Mouse (Mus musculus) lung, embryonic 14.5 days (tissue): ENCODE results near the gene Ptges3l. TPM values are rescaled to one million over a fixed set of nuclear protein-coding genes. Genes with fewer than 3 reads are reported as not detected.

Source experiments
- ATAC-seq: fragments of 200-750 bp; cut with Nextera tagmentation; 2 replicates; pipeline ENCODE4 v1.8.0; 2017; ENCODE audit warnings: mild to moderate bottlenecking, moderate TSS enrichment, moderate library complexity; ENCODE audit not compliant: insufficient read depth
- DNase-seq: peaks from one replicate; pipeline ENCODE4 v3.0.0-alpha.2; 2015
- H3K27ac ChIP-seq: fragments of 300-500 bp; sonication (generic); 2 replicates; pipeline ENCODE4 v1.5.1; 2014; ENCODE audit warnings: low read depth, mild to moderate bottlenecking, moderate library complexity
- H3K27me3 ChIP-seq: fragments of 300-500 bp; sonication (generic); 2 replicates; pipeline ENCODE4 v1.6.1; 2014; ENCODE audit warnings: low read length, control low read depth; ENCODE audit not compliant: insufficient read depth
- H3K36me3 ChIP-seq: fragments of 300-500 bp; sonication (generic); 2 replicates; pipeline ENCODE4 v1.6.1; 2014; ENCODE audit warnings: control low read depth; ENCODE audit not compliant: insufficient read depth
- H3K4me1 ChIP-seq: fragments of 300-500 bp; sonication (generic); 2 replicates; pipeline ENCODE4 v1.6.1; 2014; ENCODE audit warnings: antibody characterized with exemption, control low read depth; ENCODE audit not compliant: insufficient read depth
- H3K4me2 ChIP-seq: fragments of 300-500 bp; sonication (generic); 2 replicates; pipeline ENCODE4 v1.6.1; 2014; ENCODE audit warnings: mild to moderate bottlenecking
- H3K4me3 ChIP-seq: fragments of 300-500 bp; sonication (generic); 2 replicates; pipeline ENCODE4 v1.5.1; 2014; ENCODE audit warnings: low read depth, low read length
- H3K9ac ChIP-seq: fragments of 300-500 bp; sonication (generic); 2 replicates; pipeline ENCODE4 v1.6.1; 2014
- H3K9me3 ChIP-seq: fragments of 300-500 bp; sonication (generic); 2 replicates; pipeline ENCODE4 v1.6.1; 2016; ENCODE audit warnings: low read depth, low read length, control low read depth
- CTCF ChIP-seq: IDR thresholded peaks from 2 replicates; pipeline ENCODE4 v1.5.1; 2016; ENCODE audit warnings: antibody characterized with exemption, low read depth
- WGBS: fragments of 180-500 bp; shearing (Covaris S2); extraction: QIAGEN DNeasy Blood & Tissue Kit; methylation state at CpG from one replicate; pipeline ENCODE4 v1.1.7; 2014; 5-methylcytosine and 5-hydroxymethylcytosine counted together
- polyA plus RNA-seq: library from polyadenylated mRNA; unstranded; fragments of >200 nt; fragmentation: Nextera tagmentation; extraction: Ambion mirVana; gene quantifications from 2 replicates; pipeline ENCODE4 v1.2.1, GENCODE M21; 2014

Ptges3l gene
- polyA plus RNA-seq, 1 experiment from 2014 or later, result 9.3 TPM

DNA sequence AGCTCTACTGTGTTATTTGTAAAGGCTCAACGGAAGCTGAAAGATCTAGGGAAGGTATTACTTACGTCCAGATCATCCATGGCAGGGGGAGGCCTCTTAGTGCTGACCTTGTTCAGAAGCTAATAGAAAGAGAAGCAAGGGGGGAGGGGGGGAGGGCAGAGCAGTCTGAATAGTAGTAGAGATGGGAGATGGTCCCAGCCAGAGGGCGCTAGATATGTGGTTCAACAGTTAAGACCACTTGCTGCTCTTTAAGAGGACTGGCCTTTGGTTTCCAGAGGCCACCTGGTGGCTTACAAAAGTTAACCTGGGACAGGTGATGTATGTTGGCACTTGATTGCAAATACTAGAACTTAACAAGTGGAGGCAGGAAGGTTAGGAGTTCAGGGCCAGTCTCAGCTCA, 5.5 kb downstream of the Ptges3l start:
- DNase-seq, result peak; percentile 39
- TF ChIP-seq CTCF, result peak; percentile 37; the same call in 1 of the 2 replicates

DNA sequence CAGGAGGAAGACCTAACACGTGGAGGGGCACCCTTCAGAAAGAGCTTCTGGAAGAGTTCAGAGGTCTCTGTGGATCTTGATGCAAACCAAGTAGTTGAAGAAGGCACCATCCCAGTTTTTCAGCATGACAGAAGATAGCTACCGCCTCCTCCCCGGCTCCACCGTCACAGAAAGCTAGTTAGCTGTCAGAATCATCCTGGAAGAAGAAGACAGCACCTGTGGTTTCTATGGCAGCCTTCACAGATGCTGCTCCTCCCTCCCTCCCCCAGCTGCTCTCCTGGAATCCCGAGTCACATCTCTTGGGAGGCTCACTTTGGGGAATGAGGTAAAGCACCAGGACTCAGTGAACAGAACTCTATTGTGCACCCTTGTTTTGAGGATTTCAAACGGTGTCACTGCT, 6.1 kb downstream of the Ptges3l start:
- DNase-seq (no peak), ATAC-seq (no peak)
- peaks cover 6% of the 10 kb centered on the region for H3K36me3 ChIP-seq
- WGBS, result 55% methylated on average over 6 of the region's 6 CpGs
- H3K9ac ChIP-seq, result no peak overlapping the region
- no peaks in the 10 kb centered on the region for H3K27me3 ChIP-seq
- H3K9me3 ChIP-seq, result no peaks in the 10 kb centered on the region
- no peak overlapping the region for H3K4me2 ChIP-seq
- H3K27ac ChIP-seq, result no peak overlapping the region
- peaks cover 6% of the 10 kb centered on the region; the same call in 1 of the 2 replicates for H3K4me1 ChIP-seq
- TF ChIP-seq CTCF, result no peak
- H3K4me3 ChIP-seq, result no peak overlapping the region

More for the DNA sequence above, 5.5 kb downstream of the Ptges3l start:
- Histone ChIP-seq H3K9me3 (no peaks in the 10 kb centered on the region), H3K36me3 (peaks cover 4% of the 10 kb centered on the region; the same call in 1 of the 2 replicates), H3K4me1 (peaks cover 6% of the 10 kb centered on the region; the same call in 1 of the 2 replicates), H3K4me2 (no peak overlapping the region), H3K9ac (no peak overlapping the region), H3K27ac (no peak overlapping the region), H3K4me3 (no peak overlapping the region), H3K27me3 (no peaks in the 10 kb centered on the region)
- ATAC-seq, result no peak
- WGBS, result 40% methylated on average over 3 of the region's 3 CpGs

DNA sequence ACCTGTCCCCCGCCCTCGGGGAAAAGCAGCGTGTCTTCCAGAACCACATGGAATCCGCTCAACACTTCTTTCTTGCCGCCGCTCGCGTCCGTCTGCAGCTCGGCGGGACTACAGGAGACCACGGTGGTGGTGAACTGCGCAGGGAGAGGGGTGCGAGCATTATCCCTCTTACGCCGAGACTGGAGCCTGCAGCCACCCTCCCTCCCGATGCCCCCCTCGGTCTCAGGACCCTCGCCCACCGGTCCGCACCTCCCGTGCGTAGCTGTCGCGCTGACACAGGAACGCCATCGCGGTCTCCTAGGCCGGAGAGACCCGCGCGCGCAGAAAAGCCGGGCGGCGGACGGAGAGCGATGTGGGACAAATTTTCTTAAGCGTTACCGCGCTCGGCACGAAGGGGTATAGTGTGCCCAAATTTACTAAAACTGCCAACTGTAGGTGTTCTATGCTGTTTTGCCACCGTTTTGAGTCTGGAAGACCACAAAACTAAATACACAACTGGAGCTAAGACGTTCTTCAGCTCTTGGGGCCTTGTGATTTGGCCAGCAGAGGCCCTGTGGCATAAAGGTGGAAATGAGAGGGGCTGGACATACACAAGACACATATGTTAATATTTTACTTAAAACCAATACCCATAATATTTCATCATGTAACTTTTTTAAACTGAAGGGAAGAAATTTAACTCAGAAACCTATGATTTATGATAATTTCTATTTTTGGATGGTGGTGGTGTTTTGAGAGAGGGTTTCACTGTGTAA, 7.9 kb downstream of the Ptges3l start, which contains the start of gene Aarsd1:
Gene Aarsd1, minus strand, starts transcription at position 515 of the 755 bp plus-strand sequence.
- no peak for TF ChIP-seq CTCF
- peak within 1 kb of the TSS; percentile 65; the same call in 1 of the 2 replicates for H3K27ac ChIP-seq
- peak within 1 kb of the TSS; percentile 85 for H3K9ac ChIP-seq
- DNase-seq, result peak; percentile 94
- peak; percentile 84 for ATAC-seq
- 0 out of 2 replicates have a peak, but pooled peaks cover 3% of the 10 kb centered on the region for H3K4me1 ChIP-seq
- peak within 1 kb of the TSS; percentile 71 for H3K4me2 ChIP-seq
- H3K9me3 ChIP-seq, result no peaks in the 10 kb centered on the region
- WGBS, result under 1% methylated on average over 45 of the region's 45 CpGs
- H3K36me3 ChIP-seq, result peaks cover 18% of the 10 kb centered on the region
- no peaks in the 10 kb centered on the region for H3K27me3 ChIP-seq
- H3K4me3 ChIP-seq, result peak within 1 kb of the TSS; percentile 88

DNA sequence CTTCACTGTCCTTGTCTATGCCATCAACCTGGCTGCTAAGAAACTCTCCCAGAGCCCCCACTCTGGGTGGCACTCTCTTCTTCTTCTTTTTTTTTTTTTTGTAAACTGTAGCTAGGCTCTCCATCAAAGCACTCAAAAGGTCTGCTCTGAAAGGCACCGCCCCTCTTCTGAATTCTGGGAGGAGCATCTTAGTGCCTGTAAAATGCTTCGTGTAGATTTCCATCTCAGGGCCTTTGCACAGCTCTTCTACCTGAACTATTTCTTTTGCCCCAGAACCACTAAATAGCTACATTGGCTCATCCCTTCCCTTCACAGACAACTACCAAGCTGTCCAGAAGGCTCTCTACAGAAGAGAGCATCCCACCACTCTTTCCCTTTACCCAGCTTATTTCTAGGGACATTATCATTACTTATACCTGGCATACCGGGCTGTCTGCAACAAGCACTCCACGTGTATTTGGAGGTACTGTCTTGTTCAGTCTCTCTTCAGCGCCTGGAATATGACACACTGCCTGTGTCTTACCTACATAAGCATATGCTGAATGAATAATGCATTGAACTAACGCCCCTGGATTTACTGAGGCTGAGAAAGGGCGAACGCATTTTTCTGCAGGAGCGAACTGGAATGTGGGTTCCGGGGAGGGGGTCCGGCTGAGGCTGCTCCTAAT, 8.6 kb downstream of the Ptges3l start:
- no peaks in the 10 kb centered on the region for H3K27me3 ChIP-seq
- H3K9ac ChIP-seq, result peak overlapping the region; percentile 85
- ATAC-seq (no peak; the same call in 1 of the 2 replicates), DNase-seq (peak; percentile 50)
- no peak for TF ChIP-seq CTCF
- 1% methylated on average over 11 of the region's 11 CpGs for WGBS
- peak overlapping the region; percentile 65; the same call in 1 of the 2 replicates for H3K27ac ChIP-seq
- no peaks in the 10 kb centered on the region for H3K9me3 ChIP-seq
- H3K4me1 ChIP-seq, result 0 out of 2 replicates have a peak, but pooled peaks cover 3% of the 10 kb centered on the region
- peak overlapping the region; percentile 88 for H3K4me3 ChIP-seq
- H3K36me3 ChIP-seq, result peaks cover 25% of the 10 kb centered on the region
- peak overlapping the region; percentile 71 for H3K4me2 ChIP-seq

DNA sequence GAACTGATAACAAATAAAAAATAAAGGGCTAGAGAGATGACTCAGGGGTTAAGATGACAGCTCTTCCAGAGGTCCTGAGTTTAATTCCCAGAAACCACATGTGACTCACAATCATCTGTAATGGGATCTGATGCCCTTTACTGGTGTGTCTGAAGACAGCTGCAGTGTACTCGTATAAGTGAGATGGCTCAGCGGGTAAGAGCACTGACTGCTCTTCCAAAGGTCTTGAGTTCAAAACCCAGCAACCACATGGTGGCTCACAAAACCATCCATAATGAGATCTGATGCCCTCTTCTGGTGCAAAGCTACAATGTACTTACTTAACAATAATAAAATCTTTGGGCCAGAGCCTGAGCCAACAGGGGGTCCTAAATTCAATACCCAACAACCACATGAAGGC, 9.8 kb downstream of the Ptges3l start:
- no peak overlapping the region for H3K4me2 ChIP-seq
- no peak overlapping the region for H3K4me3 ChIP-seq
- TF ChIP-seq CTCF, result no peak
- H3K27ac ChIP-seq, result no peak overlapping the region
- H3K36me3 ChIP-seq, result peaks cover 37% of the 10 kb centered on the region
- no peaks in the 10 kb centered on the region for H3K27me3 ChIP-seq
- no peaks in the 10 kb centered on the region for H3K9me3 ChIP-seq
- ATAC-seq (no peak), DNase-seq (peak; percentile 25)
- H3K4me1 ChIP-seq, result 0 out of 2 replicates have a peak, but pooled peaks cover 3% of the 10 kb centered on the region
- no peak overlapping the region for H3K9ac ChIP-seq
- WGBS, result 70% methylated on average over 2 of the region's 2 CpGs

DNA sequence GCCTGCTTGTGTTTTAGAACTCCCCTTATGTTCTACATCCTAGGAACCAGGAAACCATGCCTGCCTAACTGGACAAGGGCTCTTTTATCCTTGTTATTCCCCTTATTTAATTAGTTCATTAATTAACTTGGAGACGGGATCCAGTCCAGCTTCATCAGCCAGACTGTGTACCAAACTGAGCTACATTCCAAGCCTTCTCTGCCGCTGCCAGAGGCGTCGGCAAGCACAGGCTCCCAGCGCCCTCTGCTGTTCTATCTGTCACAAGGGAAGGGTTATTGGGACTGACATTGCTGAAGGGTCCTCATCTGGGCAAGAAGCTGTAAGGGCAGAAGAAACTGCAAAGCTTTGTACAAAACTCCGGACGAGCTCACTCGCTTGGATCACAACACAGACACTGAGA, 30.0 kb downstream of the Ptges3l start:
- no peak overlapping the region for H3K4me2 ChIP-seq
- H3K36me3 ChIP-seq, result no peaks in the 10 kb centered on the region
- H3K4me3 ChIP-seq, result no peak overlapping the region
- H3K9me3 ChIP-seq, result no peaks in the 10 kb centered on the region
- DNase-seq (peak; percentile 93), ATAC-seq (peak; percentile 66; the same call in 1 of the 2 replicates)
- H3K4me1 ChIP-seq, result no peaks in the 10 kb centered on the region
- no peak overlapping the region for H3K27ac ChIP-seq
- peak; percentile 94 for TF ChIP-seq CTCF
- H3K9ac ChIP-seq, result no peak overlapping the region
- WGBS, result 3% methylated on average over 8 of the region's 8 CpGs
- H3K27me3 ChIP-seq, result no peaks in the 10 kb centered on the region

DNA sequence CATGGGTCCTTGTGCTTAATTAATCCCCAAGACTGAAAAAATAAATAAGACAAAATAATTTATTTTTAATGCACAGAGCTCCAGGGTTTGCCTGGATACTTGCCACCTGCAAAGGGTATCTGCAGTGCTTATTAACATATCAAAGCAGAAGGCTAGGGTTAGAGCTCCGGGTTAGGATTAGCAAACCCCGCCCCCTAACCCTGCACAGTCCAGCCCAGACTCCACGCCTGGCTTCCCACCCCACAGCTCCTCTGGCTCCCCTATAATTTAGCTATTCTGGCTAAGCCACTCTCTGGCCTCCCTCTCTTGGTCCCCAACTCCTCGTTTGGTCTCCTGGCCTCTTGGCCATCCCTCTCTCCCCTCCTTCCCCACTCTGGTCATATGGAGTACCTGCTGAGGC, 43.3 kb downstream of the Ptges3l start:
- Histone ChIP-seq H3K9ac (no peak overlapping the region), H3K36me3 (no peaks in the 10 kb centered on the region), H3K27ac (no peak overlapping the region), H3K9me3 (no peaks in the 10 kb centered on the region), H3K4me3 (no peak overlapping the region), H3K4me1 (no peaks in the 10 kb centered on the region), H3K4me2 (no peak overlapping the region), H3K27me3 (no peaks in the 10 kb centered on the region)
- TF ChIP-seq CTCF, result no peak
- 22% methylated on average over 4 of the region's 4 CpGs for WGBS
- DNase-seq (no peak), ATAC-seq (no peak)
